Mouse (Mus musculus) hindbrain, embryonic 13.5 days (tissue): ENCODE measurements around the gene BB287469. TPM values are rescaled to one million over a fixed set of nuclear protein-coding genes. Genes with fewer than 3 reads are reported as not detected.

ENCODE experiments used
- polyA plus RNA-seq: library from polyadenylated mRNA; unstranded; fragments of >200 nt; fragmentation: Nextera tagmentation; extraction: Ambion mirVana; gene quantifications from 2 replicates; pipeline ENCODE4 v1.2.1, GENCODE M21; 2015

Gene BB287469
- polyA plus RNA-seq, 1 experiment from 2014 or later = not detected

Other genes starting within 250 kb of the BB287469 start
- gene Oog1, start 213.9 kb upstream of the BB287469 start, polyA plus RNA-seq = not detected in 2 replicates
- gene Gm4027, start 197.7 kb upstream of the BB287469 start, polyA plus RNA-seq = not detected in 2 replicates
- gene Gm16381, start 172.0 kb upstream of the BB287469 start, polyA plus RNA-seq = not detected in 2 replicates
- not detected in 2 replicates for gene Gm21319, start 40.8 kb upstream of the BB287469 start, polyA plus RNA-seq
- not detected in 2 replicates for gene Gm21936, start 21.1 kb upstream of the BB287469 start, polyA plus RNA-seq
- not detected in 2 replicates for gene Gm2001, start 25.8 kb downstream of the BB287469 start, polyA plus RNA-seq
- not detected in 2 replicates for gene Gm2016, start 57.5 kb downstream of the BB287469 start, polyA plus RNA-seq
- gene Gm2022, start 78.8 kb downstream of the BB287469 start, polyA plus RNA-seq = not detected in 2 replicates
- gene Gm2035, start 103.3 kb downstream of the BB287469 start, polyA plus RNA-seq = not detected in 2 replicates
- not detected in 2 replicates for gene Gm2042, start 137.5 kb downstream of the BB287469 start, polyA plus RNA-seq
- gene Gm2075, start 195.3 kb downstream of the BB287469 start, polyA plus RNA-seq = not detected in 2 replicates
- gene Gm6803, start 202.2 kb downstream of the BB287469 start, polyA plus RNA-seq = not detected in 2 replicates
- gene Gm2056, start 210.4 kb downstream of the BB287469 start, polyA plus RNA-seq = not detected in 2 replicates